Mouse (Mus musculus) intestine, postnatal 0 days (tissue): ENCODE data around the gene Cd84. TPM values are rescaled to one million over a fixed set of nuclear protein-coding genes. Genes with fewer than 3 reads are reported as not detected.
"Not testable (repeated sequence)": the region's sequence is repeated elsewhere in the genome, so short reads cannot be mapped to it uniquely, and the experiment has no call there.

ENCODE experiments used
- ATAC-seq: fragments of 200-750 bp; cut with Nextera tagmentation; 2 replicates; pipeline ENCODE4 v1.8.0; 2017; ENCODE audit warnings: mild to moderate bottlenecking, moderate TSS enrichment, moderate library complexity
- H3K27ac ChIP-seq: fragments of 300-500 bp; sonication (generic); 2 replicates; pipeline ENCODE4 v1.5.1; 2014; ENCODE audit warnings: mild to moderate bottlenecking, low read depth, low read length, moderate library complexity
- H3K27me3 ChIP-seq: fragments of 300-500 bp; sonication (generic); replicated peaks from 2 replicates; pipeline ENCODE4 v1.6.1; 2014; ENCODE audit warnings: low read length, mixed read lengths; ENCODE audit not compliant: control insufficient read depth, insufficient read depth
- H3K36me3 ChIP-seq: fragments of 300-500 bp; sonication (generic); 2 replicates; pipeline ENCODE4 v1.6.1; 2014; ENCODE audit warnings: mild to moderate bottlenecking, moderate library complexity; ENCODE audit not compliant: control insufficient read depth, insufficient read depth
- H3K4me1 ChIP-seq: fragments of 300-500 bp; sonication (generic); replicated peaks from 2 replicates; pipeline ENCODE4 v1.6.1; 2014; ENCODE audit warnings: antibody characterized with exemption, low read length, mixed read lengths; ENCODE audit not compliant: control insufficient read depth, insufficient read depth
- H3K4me2 ChIP-seq: fragments of 300-500 bp; sonication (generic); replicated peaks from 2 replicates; pipeline ENCODE4 v1.6.1; 2014; ENCODE audit warnings: low read depth, mild to moderate bottlenecking, moderate library complexity
- H3K4me3 ChIP-seq: fragments of 300-500 bp; sonication (generic); 2 replicates; pipeline ENCODE4 v1.5.1; 2014; ENCODE audit warnings: low read depth, low read length
- H3K9ac ChIP-seq: fragments of 300-500 bp; sonication (generic); 2 replicates; pipeline ENCODE4 v1.6.1; 2014; ENCODE audit warnings: mild to moderate bottlenecking, low read depth, low read length
- H3K9me3 ChIP-seq: fragments of 300-500 bp; sonication (generic); 2 replicates; pipeline ENCODE4 v1.6.1; 2016; ENCODE audit warnings: mixed run types; ENCODE audit not compliant: control insufficient read depth
- CTCF ChIP-seq: sonication (generic); IDR thresholded peaks from 2 replicates; pipeline ENCODE4 v1.5.1; 2016; ENCODE audit warnings: low read depth, mild to moderate bottlenecking, control low read depth, antibody characterized with exemption, moderate library complexity
- WGBS: fragments of 180-500 bp; shearing (Covaris S2); extraction: QIAGEN DNeasy Blood & Tissue Kit; methylation state at CpG from one replicate; pipeline ENCODE4 v1.1.7; 2014; 5-methylcytosine and 5-hydroxymethylcytosine counted together
- polyA plus RNA-seq: library from polyadenylated mRNA; unstranded; fragments of >200 nt; fragmentation: Nextera tagmentation; extraction: Ambion mirVana; gene quantifications from 2 replicates; pipeline ENCODE4 v1.2.1, GENCODE M21; 2015

Cd84 gene
- polyA plus RNA-seq, 1 experiment from 2014 or later, result 1.9 TPM

- Histone ChIP-seq H3K27ac (no peak overlapping the region), H3K4me1 (no peaks in the 10 kb centered on the region), H3K27me3 (no peaks in the 10 kb centered on the region), H3K4me2 (no peak overlapping the region), H3K9ac (no peak overlapping the region), H3K36me3 (no peaks in the 10 kb centered on the region), H3K4me3 (no peak overlapping the region), H3K9me3 (no peaks in the 10 kb centered on the region)
- 83% methylated on average over 1 of the region's 1 CpGs for WGBS
- no peak for ATAC-seq
- TF ChIP-seq CTCF, result no peak
Observed at GRCm38 (mm10) chr1:171886989-171887388, 47.5 kb downstream of the Cd84 start.

- not testable (repeated sequence) for H3K4me3 ChIP-seq, H3K4me1 ChIP-seq, H3K4me2 ChIP-seq, H3K9me3 ChIP-seq, ATAC-seq, H3K36me3 ChIP-seq, H3K27me3 ChIP-seq, H3K9ac ChIP-seq, H3K27ac ChIP-seq
- 91% methylated on average over 5 of the region's 5 CpGs for WGBS
Observed at GRCm38 (mm10) chr1:171895364-171895763, 55.9 kb downstream of the Cd84 start, which contains the start of gene Gm10521. TSS of gene Gm10521 (plus strand) at chr1:171895664.

GRCm38 (mm10) chr1:171904011-171904410 is 64.5 kb downstream of the Cd84 start:
- no peak overlapping the region for H3K9ac ChIP-seq
- 81% methylated on average over 1 of the region's 1 CpGs for WGBS
- H3K4me3 ChIP-seq, result no peak overlapping the region
- H3K4me1 ChIP-seq, result no peaks in the 10 kb centered on the region
- H3K36me3 ChIP-seq, result no peaks in the 10 kb centered on the region
- no peaks in the 10 kb centered on the region for H3K9me3 ChIP-seq
- TF ChIP-seq CTCF, result no peak
- no peaks in the 10 kb centered on the region for H3K27me3 ChIP-seq
- ATAC-seq, result no peak
- H3K4me2 ChIP-seq, result no peak overlapping the region
- H3K27ac ChIP-seq, result no peak overlapping the region

- 85% methylated on average over 12 of the region's 13 CpGs for WGBS
- Histone ChIP-seq H3K9me3 (no peaks in the 10 kb centered on the region), H3K4me1 (no peaks in the 10 kb centered on the region), H3K9ac (no peak overlapping the region), H3K27ac (no peak overlapping the region), H3K4me2 (no peak overlapping the region), H3K27me3 (no peaks in the 10 kb centered on the region), H3K4me3 (no peak overlapping the region), H3K36me3 (no peaks in the 10 kb centered on the region)
- ATAC-seq, result no peak
- no peak for TF ChIP-seq CTCF
Observed at GRCm38 (mm10) chr1:171915638-171916458, 76.4 kb downstream of the Cd84 start.

GRCm38 (mm10) chr1:171917305-171918039 is 78.0 kb downstream of the Cd84 start, which contains the start of gene Slamf6:
TSS of gene Slamf6 (plus strand) at chr1:171917515.
- Histone ChIP-seq H3K9ac (no peak within 1 kb of the TSS), H3K36me3 (no peaks in the 10 kb centered on the region), H3K27ac (no peak within 1 kb of the TSS), H3K9me3 (no peaks in the 10 kb centered on the region), H3K4me1 (no peaks in the 10 kb centered on the region), H3K4me3 (no peak within 1 kb of the TSS), H3K4me2 (no peak within 1 kb of the TSS), H3K27me3 (no peaks in the 10 kb centered on the region)
- no peak for TF ChIP-seq CTCF
- WGBS, result 62% methylated on average over 14 of the region's 14 CpGs
- ATAC-seq, result no peak

- no peaks in the 10 kb centered on the region for H3K27me3 ChIP-seq
- no peak overlapping the region for H3K9ac ChIP-seq
- H3K27ac ChIP-seq, result no peak overlapping the region
- H3K9me3 ChIP-seq, result no peaks in the 10 kb centered on the region
- H3K36me3 ChIP-seq, result no peaks in the 10 kb centered on the region
- ATAC-seq, result no peak
- WGBS, result 65% methylated on average over 12 of the region's 12 CpGs
- H3K4me3 ChIP-seq, result no peak overlapping the region
- TF ChIP-seq CTCF, result no peak
- H3K4me2 ChIP-seq, result no peak overlapping the region
- no peaks in the 10 kb centered on the region for H3K4me1 ChIP-seq
Observed at GRCm38 (mm10) chr1:171918136-171918920, 78.8 kb downstream of the Cd84 start.
